Mouse (Mus musculus): ENCODE measurements at regions not wholly inside any gene's neighbourhood (a gene's known extent, or its start where the extent isn't known, plus 50 kb on each side); places are given as distances from the start of the nearest gene placed in this dataset.

DNA sequence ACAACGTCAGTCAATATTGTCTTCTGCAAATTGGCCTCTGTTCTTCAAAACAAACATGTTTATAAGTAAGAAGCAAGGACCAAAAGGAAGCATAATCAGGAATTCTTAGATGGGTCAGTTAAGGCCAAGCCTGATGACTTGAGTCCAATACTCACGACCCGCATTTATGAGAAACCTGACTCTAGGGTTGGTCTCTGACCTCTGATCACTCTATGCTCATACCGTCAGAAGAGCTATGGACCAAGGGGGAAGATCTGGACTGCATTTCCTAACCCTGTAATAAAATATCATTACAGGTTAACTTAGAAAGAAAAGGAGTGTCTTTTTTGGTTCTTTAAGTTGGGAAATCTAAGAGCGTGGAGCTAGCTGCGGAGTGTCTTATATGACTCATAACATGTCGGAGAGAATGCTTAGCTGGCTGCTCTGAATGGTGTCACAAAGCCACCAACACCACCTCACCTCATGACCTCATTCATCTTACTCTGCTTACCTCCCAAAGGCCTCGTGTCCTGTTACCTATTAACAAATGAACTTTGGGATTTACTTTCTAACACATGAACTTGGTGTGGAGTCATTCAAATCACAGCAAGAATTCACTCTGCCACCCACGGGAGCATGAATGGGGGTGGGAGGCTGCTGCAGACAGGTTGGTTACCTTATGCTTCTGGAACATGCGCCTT is 170.3 kb downstream of the Cd83 start:
- H3K4me1 ChIP-seq (replicated peaks; ENCODE audit: control insufficient read depth, insufficient read depth, low read length) = 0 out of 2 replicates have a peak, but pooled peaks cover 7% of the 10 kb centered on the region
- H3K9me3 ChIP-seq (ENCODE audit: control insufficient read depth, low read length) = no peaks in the 10 kb centered on the region
- no peak overlapping the region for H3K9ac ChIP-seq
- no peak overlapping the region for H3K4me2 ChIP-seq (replicated peaks)
- no peaks in the 10 kb centered on the region for H3K36me3 ChIP-seq (replicated peaks; ENCODE audit: control insufficient read depth, insufficient read depth)
- DNase-seq (ENCODE audit: low spot score) (no peak), ATAC-seq (ENCODE audit: low FRiP score) (no peak)
- no peak overlapping the region for H3K27ac ChIP-seq
- no peaks in the 10 kb centered on the region for H3K27me3 ChIP-seq (ENCODE audit: control insufficient read depth, insufficient read depth, low read length)
- no peak overlapping the region for H3K4me3 ChIP-seq (replicated peaks; ENCODE audit: low read length)
- 94% methylated on average over 10 of the region's 10 CpGs for WGBS

DNA sequence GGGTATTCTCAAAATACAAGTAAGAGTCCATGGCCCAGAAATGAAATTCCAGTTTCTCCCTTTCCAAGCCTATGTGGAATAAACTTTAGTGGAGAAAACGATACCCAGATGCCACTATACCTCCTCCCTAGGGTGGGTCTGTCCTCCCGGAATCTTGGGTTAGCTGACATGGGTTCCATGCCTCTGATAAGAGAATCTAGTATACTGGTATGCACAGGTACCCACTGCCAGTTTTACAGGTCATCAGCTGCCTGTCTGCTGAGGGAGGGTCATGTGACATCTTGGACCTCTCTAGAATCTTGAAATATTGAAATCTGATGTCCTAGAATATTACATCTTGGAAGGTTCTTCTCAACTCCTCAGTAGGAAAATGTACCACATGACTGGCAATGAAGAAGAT is 172.5 kb downstream of the Cd83 start:
- H3K4me3 ChIP-seq (replicated peaks; ENCODE audit: low read length) = no peak overlapping the region
- DNase-seq (ENCODE audit: low spot score) (no peak), ATAC-seq (ENCODE audit: low FRiP score) (no peak)
- no peaks in the 10 kb centered on the region for H3K4me1 ChIP-seq (replicated peaks; ENCODE audit: control insufficient read depth, insufficient read depth, low read length)
- H3K4me2 ChIP-seq (replicated peaks) = no peak overlapping the region
- no peak overlapping the region for H3K27ac ChIP-seq
- 86% methylated on average over 2 of the region's 2 CpGs for WGBS
- H3K36me3 ChIP-seq (replicated peaks; ENCODE audit: control insufficient read depth, insufficient read depth) = no peaks in the 10 kb centered on the region
- H3K27me3 ChIP-seq (ENCODE audit: control insufficient read depth, insufficient read depth, low read length) = no peaks in the 10 kb centered on the region
- no peaks in the 10 kb centered on the region for H3K9me3 ChIP-seq (ENCODE audit: control insufficient read depth, low read length)
- no peak overlapping the region for H3K9ac ChIP-seq

DNA sequence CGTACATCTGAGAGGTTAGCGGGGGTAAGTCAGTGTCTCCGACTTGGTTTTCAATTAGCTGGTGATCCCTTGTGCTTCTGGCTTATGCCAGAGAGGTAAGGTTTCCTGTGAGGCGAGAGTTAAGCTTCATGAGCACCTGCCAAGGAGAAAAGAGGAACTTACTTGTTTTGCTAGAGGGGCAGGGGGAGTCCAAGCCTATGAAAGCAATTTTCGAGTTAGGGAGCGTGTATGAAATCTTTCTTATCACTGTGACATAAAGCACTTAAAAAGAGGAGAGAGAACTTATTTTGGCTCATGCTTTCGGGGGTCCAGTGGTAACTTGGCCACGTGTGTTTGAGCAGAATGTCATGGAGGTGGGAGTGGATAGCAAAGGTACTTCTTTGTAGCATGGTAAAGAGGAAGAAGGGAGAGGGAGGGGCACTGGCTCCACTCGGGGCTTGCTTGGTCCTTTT is 174.6 kb downstream of the Cd83 start:
- no peaks in the 10 kb centered on the region for H3K27me3 ChIP-seq (ENCODE audit: control insufficient read depth, insufficient read depth, low read length)
- no peaks in the 10 kb centered on the region for H3K36me3 ChIP-seq (replicated peaks; ENCODE audit: control insufficient read depth, insufficient read depth)
- no peaks in the 10 kb centered on the region for H3K9me3 ChIP-seq (ENCODE audit: control insufficient read depth, low read length)
- ATAC-seq (ENCODE audit: low FRiP score) (no peak), DNase-seq (ENCODE audit: low spot score) (no peak)
- H3K4me1 ChIP-seq (replicated peaks; ENCODE audit: control insufficient read depth, insufficient read depth, low read length) = no peaks in the 10 kb centered on the region
- WGBS = 66% methylated on average over 9 of the region's 9 CpGs
- no peak overlapping the region for H3K4me3 ChIP-seq (replicated peaks; ENCODE audit: low read length)
- H3K27ac ChIP-seq = no peak overlapping the region
- H3K9ac ChIP-seq = no peak overlapping the region
- H3K4me2 ChIP-seq (replicated peaks) = no peak overlapping the region

DNA sequence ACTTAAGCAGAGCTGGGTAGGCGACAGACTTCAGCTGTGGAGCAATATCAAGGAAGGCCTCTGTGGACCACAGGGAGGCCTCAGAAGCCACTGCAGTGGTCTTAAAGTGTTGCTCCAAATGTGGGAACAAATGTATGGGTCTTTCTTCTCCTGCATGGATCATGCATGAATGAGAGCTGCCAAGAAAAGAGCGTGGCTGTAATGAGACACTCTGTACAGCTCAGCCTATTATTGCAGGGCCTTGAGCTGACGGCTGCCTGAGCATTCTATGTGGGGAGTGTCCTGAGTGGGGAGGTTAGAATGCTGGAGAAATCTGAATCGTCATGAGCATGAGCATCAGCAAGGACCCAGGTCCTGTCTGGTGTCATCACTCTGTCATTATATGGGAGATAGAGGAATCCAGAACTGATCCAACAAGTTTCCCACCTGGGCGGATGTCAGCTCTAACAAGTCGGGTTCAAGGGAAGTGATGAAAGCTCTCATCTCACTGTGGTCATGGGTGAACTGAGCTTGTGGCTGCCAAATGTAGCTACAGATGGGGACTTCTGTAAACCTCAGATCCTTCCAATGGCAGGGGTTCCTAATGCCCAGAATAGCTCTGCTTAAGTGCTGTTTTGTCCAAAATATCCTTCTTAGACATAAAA is 176.6 kb downstream of the Cd83 start:
- H3K27ac ChIP-seq = no peak overlapping the region
- no peaks in the 10 kb centered on the region for H3K36me3 ChIP-seq (replicated peaks; ENCODE audit: control insufficient read depth, insufficient read depth)
- H3K4me1 ChIP-seq (replicated peaks; ENCODE audit: control insufficient read depth, insufficient read depth, low read length) = no peaks in the 10 kb centered on the region
- H3K9ac ChIP-seq = no peak overlapping the region
- no peaks in the 10 kb centered on the region for H3K27me3 ChIP-seq (ENCODE audit: control insufficient read depth, insufficient read depth, low read length)
- no peaks in the 10 kb centered on the region for H3K9me3 ChIP-seq (ENCODE audit: control insufficient read depth, low read length)
- DNase-seq (ENCODE audit: low spot score) = no peak
- H3K4me3 ChIP-seq (replicated peaks; ENCODE audit: low read length) = no peak overlapping the region
- no peak for ATAC-seq (ENCODE audit: low FRiP score)
- H3K4me2 ChIP-seq (replicated peaks) = no peak overlapping the region
- WGBS = 81% methylated on average over 6 of the region's 6 CpGs

DNA sequence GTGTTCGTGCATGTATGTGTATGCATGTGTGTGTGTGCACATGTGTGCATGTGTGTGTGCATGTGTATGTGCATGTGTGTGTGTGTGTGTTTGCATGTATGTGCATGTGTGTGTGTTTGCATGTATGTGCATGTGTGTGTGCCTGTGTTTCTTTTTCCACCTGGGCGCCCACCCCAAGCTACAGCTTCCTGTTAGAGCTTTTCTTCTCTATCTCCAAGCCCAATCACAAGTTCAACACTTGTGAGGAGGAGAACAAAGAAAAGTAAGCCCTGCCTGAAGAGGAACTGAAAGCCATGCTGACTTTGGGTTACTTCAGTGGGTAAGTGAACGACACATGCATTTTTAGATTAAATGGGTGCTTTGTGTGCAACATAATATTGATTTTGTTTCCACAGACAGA is 177.4 kb downstream of the Cd83 start:
- ATAC-seq (ENCODE audit: low FRiP score) = no peak
- Histone ChIP-seq H3K4me3 (replicated peaks; ENCODE audit: low read length) (no peak overlapping the region), H3K27ac (no peak overlapping the region), H3K9me3 (ENCODE audit: control insufficient read depth, low read length) (no peaks in the 10 kb centered on the region), H3K4me2 (replicated peaks) (no peak overlapping the region), H3K36me3 (replicated peaks; ENCODE audit: control insufficient read depth, insufficient read depth) (no peaks in the 10 kb centered on the region), H3K27me3 (ENCODE audit: control insufficient read depth, insufficient read depth, low read length) (no peaks in the 10 kb centered on the region), H3K9ac (no peak overlapping the region), H3K4me1 (replicated peaks; ENCODE audit: control insufficient read depth, insufficient read depth, low read length) (no peaks in the 10 kb centered on the region)
- no peak for DNase-seq (ENCODE audit: low spot score)
- WGBS = 86% methylated on average over 3 of the region's 3 CpGs

DNA sequence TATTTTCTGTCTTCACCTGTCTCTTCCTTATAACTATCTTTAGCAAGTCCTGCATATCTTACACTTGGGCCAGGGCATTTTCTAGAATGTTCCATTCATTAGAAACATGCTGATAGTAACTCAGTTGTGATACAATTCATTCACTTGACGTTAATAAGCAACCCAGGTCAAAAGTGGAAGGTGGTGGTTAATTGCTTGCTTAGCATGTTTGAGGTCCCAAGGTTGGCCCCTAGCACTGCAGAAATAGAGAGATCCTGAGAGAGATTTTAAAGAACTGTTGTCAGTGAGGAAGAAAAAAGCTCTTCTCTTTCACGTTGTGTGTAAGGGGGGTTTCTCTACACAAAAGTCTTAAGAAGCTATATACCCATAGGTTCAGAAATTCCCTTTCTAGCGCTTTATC is 178.7 kb downstream of the Cd83 start:
- 87% methylated on average over 3 of the region's 3 CpGs for WGBS
- H3K27ac ChIP-seq = no peak overlapping the region
- H3K36me3 ChIP-seq (replicated peaks; ENCODE audit: control insufficient read depth, insufficient read depth) = no peaks in the 10 kb centered on the region
- H3K9ac ChIP-seq = no peak overlapping the region
- ATAC-seq (ENCODE audit: low FRiP score) = no peak
- H3K9me3 ChIP-seq (ENCODE audit: control insufficient read depth, low read length) = no peaks in the 10 kb centered on the region
- no peaks in the 10 kb centered on the region for H3K4me1 ChIP-seq (replicated peaks; ENCODE audit: control insufficient read depth, insufficient read depth, low read length)
- DNase-seq (ENCODE audit: low spot score) = no peak
- H3K4me2 ChIP-seq (replicated peaks) = no peak overlapping the region
- H3K4me3 ChIP-seq (replicated peaks; ENCODE audit: low read length) = no peak overlapping the region
- H3K27me3 ChIP-seq (ENCODE audit: control insufficient read depth, insufficient read depth, low read length) = no peaks in the 10 kb centered on the region

DNA sequence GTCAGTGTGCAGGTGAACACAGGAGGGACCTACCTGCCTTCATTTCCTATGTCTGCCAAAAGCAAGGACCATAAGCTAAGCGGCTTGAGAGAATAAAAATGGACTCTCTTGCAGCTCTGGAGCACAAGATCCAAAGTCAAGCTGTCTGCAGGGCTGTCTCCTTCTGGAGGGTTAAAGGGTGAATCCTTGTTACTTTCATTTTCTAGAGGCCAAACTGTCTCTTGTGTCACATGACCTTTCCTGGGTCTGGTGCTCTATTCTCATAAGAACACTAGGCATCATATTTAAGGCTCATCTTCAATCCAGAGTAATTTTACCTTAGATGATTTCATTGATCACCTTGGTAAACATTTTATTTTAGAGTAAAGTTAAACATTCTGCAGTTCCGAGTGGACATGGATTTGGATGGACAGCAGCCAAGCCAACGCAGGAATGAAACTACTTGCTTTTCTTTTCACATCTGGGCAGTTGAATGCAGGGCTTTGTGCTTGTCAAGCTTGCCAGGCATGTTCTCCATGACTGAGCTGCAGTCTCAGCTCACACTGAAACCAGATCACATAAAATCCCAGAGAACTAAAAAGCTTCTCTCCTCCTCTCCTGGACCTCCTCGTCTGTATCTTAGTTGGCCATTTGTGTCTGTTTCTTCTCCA is 180.8 kb downstream of the Cd83 start:
- Histone ChIP-seq H3K4me3 (replicated peaks; ENCODE audit: low read length) (no peak overlapping the region), H3K4me1 (replicated peaks; ENCODE audit: control insufficient read depth, insufficient read depth, low read length) (no peaks in the 10 kb centered on the region), H3K9me3 (ENCODE audit: control insufficient read depth, low read length) (no peaks in the 10 kb centered on the region), H3K9ac (no peak overlapping the region), H3K4me2 (replicated peaks) (no peak overlapping the region), H3K27ac (no peak overlapping the region), H3K27me3 (ENCODE audit: control insufficient read depth, insufficient read depth, low read length) (no peaks in the 10 kb centered on the region), H3K36me3 (replicated peaks; ENCODE audit: control insufficient read depth, insufficient read depth) (no peaks in the 10 kb centered on the region)
- WGBS = 83% methylated on average over 4 of the region's 4 CpGs
- no peak for ATAC-seq (ENCODE audit: low FRiP score)
- no peak for DNase-seq (ENCODE audit: low spot score)

DNA sequence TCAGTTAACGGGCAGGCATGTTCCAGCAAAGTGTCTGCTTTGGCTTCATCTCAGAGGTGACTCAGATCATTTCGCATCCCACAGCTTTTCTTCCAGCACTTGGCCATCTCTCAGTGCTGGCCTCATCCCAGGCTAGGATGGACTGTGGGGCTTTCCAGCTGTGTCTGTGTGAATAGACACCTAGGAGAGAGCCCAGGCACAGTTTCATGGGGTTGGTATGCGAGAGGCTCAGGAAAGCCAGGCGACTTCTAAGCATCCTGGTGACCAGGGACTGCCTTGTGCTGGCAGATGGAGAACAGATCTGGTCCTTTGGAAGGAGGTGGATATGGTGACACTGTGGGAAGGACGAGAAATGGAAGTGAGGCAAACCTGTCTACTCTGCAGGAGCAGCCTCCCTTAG is 182.9 kb downstream of the Cd83 start:
- Histone ChIP-seq H3K9ac (no peak overlapping the region), H3K4me1 (replicated peaks; ENCODE audit: control insufficient read depth, insufficient read depth, low read length) (no peaks in the 10 kb centered on the region), H3K27me3 (ENCODE audit: control insufficient read depth, insufficient read depth, low read length) (no peaks in the 10 kb centered on the region), H3K4me2 (replicated peaks) (no peak overlapping the region), H3K9me3 (ENCODE audit: control insufficient read depth, low read length) (no peaks in the 10 kb centered on the region), H3K36me3 (replicated peaks; ENCODE audit: control insufficient read depth, insufficient read depth) (no peaks in the 10 kb centered on the region), H3K4me3 (replicated peaks; ENCODE audit: low read length) (no peak overlapping the region), H3K27ac (no peak overlapping the region)
- 88% methylated on average over 5 of the region's 5 CpGs for WGBS
- ATAC-seq (ENCODE audit: low FRiP score) = no peak
- no peak for DNase-seq (ENCODE audit: low spot score)

DNA sequence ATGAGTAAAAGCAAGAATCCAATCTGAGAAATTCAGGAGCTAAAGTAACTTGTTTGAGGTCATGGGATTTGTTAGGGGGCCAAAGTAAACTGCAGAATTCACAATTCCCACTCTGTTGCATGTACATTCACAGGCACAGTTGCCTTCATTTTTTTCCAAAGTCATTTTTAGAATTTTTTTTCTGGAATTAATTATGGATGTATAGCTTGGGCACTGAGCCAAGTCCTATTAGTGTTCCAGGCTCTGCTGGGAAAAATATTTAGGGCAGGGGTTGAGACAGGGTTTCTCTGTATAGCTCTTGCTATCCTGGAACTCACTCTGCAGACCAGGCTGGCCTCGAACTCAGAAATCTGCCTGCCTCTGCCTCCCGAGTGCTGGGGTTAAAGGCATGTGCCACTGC is 188.3 kb downstream of the Cd83 start:
- 94% methylated on average over 2 of the region's 2 CpGs for WGBS
- ATAC-seq (ENCODE audit: low FRiP score) (no peak), DNase-seq (ENCODE audit: low spot score) (no peak)
- H3K9ac ChIP-seq = no peak overlapping the region
- H3K4me1 ChIP-seq (replicated peaks; ENCODE audit: control insufficient read depth, insufficient read depth, low read length) = 0 out of 2 replicates have a peak, but pooled peaks cover 4% of the 10 kb centered on the region
- H3K27me3 ChIP-seq (ENCODE audit: control insufficient read depth, insufficient read depth, low read length) = no peaks in the 10 kb centered on the region
- no peaks in the 10 kb centered on the region for H3K36me3 ChIP-seq (replicated peaks; ENCODE audit: control insufficient read depth, insufficient read depth)
- H3K27ac ChIP-seq = no peak overlapping the region
- H3K4me2 ChIP-seq (replicated peaks) = no peak overlapping the region
- H3K9me3 ChIP-seq (ENCODE audit: control insufficient read depth, low read length) = no peaks in the 10 kb centered on the region
- no peak overlapping the region for H3K4me3 ChIP-seq (replicated peaks; ENCODE audit: low read length)
